In genomic region chr15:85667381-85667791, GRCm38 (mm10) we compare ENCODE assay signal across 8 mouse cellular contexts.
DNase-seq lines count a peak whose midpoint lies in the region; ATAC-seq and TF ChIP-seq lines count a peak whose summit lies in the region.

No protein-coding gene starts in this region.

- H3K36me3 ChIP-seq in heart, adult 2 months (ENCODE audit: control insufficient read depth, insufficient read depth, low read length): peaks cover 12% of the 10 kb centered on the region
- H3K36me3 ChIP-seq in hindbrain, postnatal 0 days (ENCODE audit: insufficient read depth, low read length): no peaks in the 10 kb centered on the region
- H3K36me3 ChIP-seq in small intestine, adult 2 months (ENCODE audit: control insufficient read depth, insufficient read depth, low read length): no peaks in the 10 kb centered on the region

- no peaks in the 10 kb centered on the region for H3K9me3 ChIP-seq in hindbrain, postnatal 0 days (ENCODE audit: low read length)

- peak; percentile 61 for TF ChIP-seq POLR2A in heart, adult 2 months (IDR thresholded peaks at IDR 0.05; ENCODE audit: insufficient read depth, low read depth, low read length)
- no peak for TF ChIP-seq POLR2A in small intestine, adult 2 months (IDR thresholded peaks at IDR 0.05; ENCODE audit: low read depth, low read length)

- intact Hi-C loops in heart, adult 2 months (cut with DNase I): loop anchor here (1.0 kb wide), 1 partner anchor 10 kb away; no protein-coding TSS in a partner anchor

- H3K4me3 ChIP-seq in heart, adult 2 months: peak overlapping the region; percentile 48
- H3K4me3 ChIP-seq in hindbrain, postnatal 0 days (ENCODE audit: low read length): peak overlapping the region; percentile 6; the same call in 1 of the 2 replicates
- H3K4me3 ChIP-seq in small intestine, adult 2 months (ENCODE audit: low read depth, low read length): peak overlapping the region; percentile 56

- TF ChIP-seq CTCF in heart, adult 2 months (IDR thresholded peaks at IDR 0.05): no peak
- TF ChIP-seq CTCF in hindbrain, postnatal 0 days (IDR thresholded peaks at IDR 0.05; ENCODE audit: low read depth): no peak
- TF ChIP-seq CTCF in small intestine, adult 2 months (IDR thresholded peaks at IDR 0.05; ENCODE audit: extremely low read depth, insufficient read length, insufficient replicate concordance, low read depth, low read length): no peak

- H3K27ac ChIP-seq in heart, adult 2 months: peak overlapping the region; percentile 100
- peak overlapping the region; percentile 100 for H3K27ac ChIP-seq in hindbrain, postnatal 0 days
- peak overlapping the region; percentile 98 for H3K27ac ChIP-seq in small intestine, adult 2 months (ENCODE audit: insufficient read depth, low read depth, low read length)

- no peak for TF ChIP-seq EP300 in heart, adult 2 months (IDR thresholded peaks at IDR 0.05; ENCODE audit: insufficient read depth, low read depth, low read length)

- H3K27me3 ChIP-seq in heart, adult 2 months (ENCODE audit: control insufficient read depth, insufficient read depth, low read length): no peaks in the 10 kb centered on the region
- no peaks in the 10 kb centered on the region for H3K27me3 ChIP-seq in hindbrain, postnatal 0 days (ENCODE audit: insufficient read depth, low read length)
- no peaks in the 10 kb centered on the region for H3K27me3 ChIP-seq in small intestine, adult 2 months (ENCODE audit: control insufficient read depth, insufficient read depth, low read length)

- DNase-seq in heart, adult 2 months: peak in 1 of 2 experiments; percentile 72
- DNase-seq in heart, adult 8-10 months (ENCODE audit: low spot score): no peak
- DNase-seq in 3134 (ENCODE audit: extremely low read depth, insufficient read length, low spot score): peak; percentile 68
- DNase-seq in adrenal gland, postnatal 14 days: peak; percentile 76
- DNase-seq in hindbrain, postnatal 0 days (ENCODE audit: low spot score): peak; percentile 73
- no peak for DNase-seq in T-cell, adult 2 months (ENCODE audit: low spot score)
- DNase-seq in embryo, embryonic 11 days: no peak

- H3K4me1 ChIP-seq in heart, adult 2 months (ENCODE audit: control insufficient read depth, insufficient read depth, low read length): peaks cover 16% of the 10 kb centered on the region
- H3K4me1 ChIP-seq in hindbrain, postnatal 0 days (ENCODE audit: insufficient read depth, low read length): peaks cover 19% of the 10 kb centered on the region; the same call in 1 of the 2 replicates
- peaks cover 4% of the 10 kb centered on the region; the same call in 1 of the 2 replicates for H3K4me1 ChIP-seq in small intestine, adult 2 months (ENCODE audit: control insufficient read depth, insufficient read depth, insufficient read length, low read length)

- ATAC-seq in hindbrain, postnatal 0 days: no peak

- peak overlapping the region; percentile 74 for H3K4me2 ChIP-seq in hindbrain, postnatal 0 days (ENCODE audit: low read depth, low read length)

- peak overlapping the region; percentile 57 for H3K9ac ChIP-seq in heart, adult 2 months (ENCODE audit: low read depth, low read length)
- peak overlapping the region; percentile 62 for H3K9ac ChIP-seq in hindbrain, postnatal 0 days (replicated peaks; ENCODE audit: low read length)

- 7% methylated on average over 12 of the region's 12 CpGs for WGBS in heart, adult 2 months
- 26% methylated on average over 12 of the region's 12 CpGs for WGBS in hindbrain, postnatal 0 days
- 19% methylated on average over 12 of the region's 12 CpGs for WGBS in small intestine, adult 2 months

- H3K79me2 ChIP-seq in heart, adult 2 months (replicated peaks; ENCODE audit: control insufficient read depth, insufficient read depth, low read length): peaks cover 7% of the 10 kb centered on the region

Comparison
In these comparisons a context has a peak if more than half of its experiments do, and no peak if none do; other contexts are left out.
1. DNase-seq: peak in 3134 (single experiment), adrenal gland, postnatal 14 days (single experiment) and hindbrain, postnatal 0 days (single experiment); none in heart, adult 8-10 months (single experiment), T-cell, adult 2 months (single experiment) and embryo, embryonic 11 days (single experiment).
2. H3K4me3 ChIP-seq: peak in every context shown above with its lines; median percentile 56 in small intestine, adult 2 months; 48 in heart, adult 2 months; 6 in hindbrain, postnatal 0 days.
3. Peak in every context shown above with its lines, with median percentiles within 50 percentile points of each other: H3K27ac ChIP-seq.